Mouse (Mus musculus) frontal cortex, postnatal 36 days (tissue): ENCODE measurements around the gene Best3.

Experiments used
- DNase-seq, 2 experiments: peaks; one replicate each; pipeline ENCODE4 v3.0.0; 2022; ENCODE audit warnings: low spot score in 2 of 2

The Best3 gene

GRCm38 (mm10) chr10:116986264-116987082, at the start of gene Best3:
Gene Best3, plus strand, starts transcription at chr10:116986314.
- DNase-seq, result no peak

- DNase-seq, result no peak
These were observed 43.1 kb upstream of the Best3 start for GRCm38 (mm10) chr10:116943025-116943424.

DNA sequence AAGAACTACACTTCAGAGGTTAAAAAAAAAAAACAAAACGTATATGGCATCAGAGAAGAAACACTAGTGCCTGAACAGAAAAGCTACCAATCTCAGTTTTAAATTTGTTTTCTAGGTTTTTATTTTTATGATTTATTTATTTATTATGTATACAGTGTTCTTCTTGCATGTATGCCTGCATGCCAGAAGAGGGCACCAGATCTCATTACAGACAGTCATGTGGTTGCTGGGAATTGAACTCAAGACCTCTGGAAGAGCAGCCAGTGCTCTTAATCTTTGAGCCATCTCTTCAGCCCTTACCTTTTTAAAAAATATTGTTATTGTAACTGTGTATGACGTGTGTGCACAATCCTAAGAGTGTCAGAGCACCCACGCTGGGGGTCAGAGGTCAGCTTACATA, 42.0 kb upstream of the Best3 start:
- DNase-seq, result no peak

DNA sequence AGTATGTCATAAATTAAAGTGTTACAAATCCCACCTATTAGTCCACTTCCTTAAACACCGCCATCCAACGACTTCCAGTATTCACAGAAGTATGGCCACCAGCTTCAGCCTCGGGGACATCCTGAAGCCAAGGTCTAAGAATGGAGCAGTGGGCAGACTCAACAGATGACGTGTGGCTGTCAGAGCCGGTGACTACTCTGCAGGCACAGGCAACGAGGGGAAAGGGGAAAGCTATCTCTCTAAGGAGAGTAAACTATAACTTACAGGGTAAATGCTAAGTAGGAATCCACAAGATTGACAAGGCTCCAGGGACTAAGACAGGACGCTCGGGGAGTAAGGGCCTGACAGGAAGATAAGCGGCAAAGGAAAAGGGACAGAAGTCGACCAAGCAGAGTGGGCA, 41.2 kb upstream of the Best3 start:
- DNase-seq, result no peak

DNA sequence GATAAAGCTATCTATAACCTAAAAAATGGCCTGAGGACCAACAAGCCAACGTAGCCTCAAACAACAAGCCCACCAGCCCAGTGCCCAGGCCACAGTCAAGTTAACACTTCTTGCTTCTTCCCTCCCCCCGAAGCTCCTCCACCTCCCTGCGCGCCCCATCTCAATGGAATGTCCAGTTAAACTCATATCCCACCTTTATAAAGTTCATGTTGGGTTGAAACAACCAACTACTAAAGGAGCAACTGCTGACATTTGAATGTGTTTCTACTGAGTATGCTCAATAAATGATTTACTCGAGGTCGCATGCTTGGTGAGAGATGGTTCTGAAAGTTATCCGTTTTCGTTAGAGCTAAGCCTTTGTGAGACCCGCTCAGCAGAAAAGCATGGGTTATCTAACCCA, 37.7 kb upstream of the Best3 start:
- no peak for DNase-seq

DNA sequence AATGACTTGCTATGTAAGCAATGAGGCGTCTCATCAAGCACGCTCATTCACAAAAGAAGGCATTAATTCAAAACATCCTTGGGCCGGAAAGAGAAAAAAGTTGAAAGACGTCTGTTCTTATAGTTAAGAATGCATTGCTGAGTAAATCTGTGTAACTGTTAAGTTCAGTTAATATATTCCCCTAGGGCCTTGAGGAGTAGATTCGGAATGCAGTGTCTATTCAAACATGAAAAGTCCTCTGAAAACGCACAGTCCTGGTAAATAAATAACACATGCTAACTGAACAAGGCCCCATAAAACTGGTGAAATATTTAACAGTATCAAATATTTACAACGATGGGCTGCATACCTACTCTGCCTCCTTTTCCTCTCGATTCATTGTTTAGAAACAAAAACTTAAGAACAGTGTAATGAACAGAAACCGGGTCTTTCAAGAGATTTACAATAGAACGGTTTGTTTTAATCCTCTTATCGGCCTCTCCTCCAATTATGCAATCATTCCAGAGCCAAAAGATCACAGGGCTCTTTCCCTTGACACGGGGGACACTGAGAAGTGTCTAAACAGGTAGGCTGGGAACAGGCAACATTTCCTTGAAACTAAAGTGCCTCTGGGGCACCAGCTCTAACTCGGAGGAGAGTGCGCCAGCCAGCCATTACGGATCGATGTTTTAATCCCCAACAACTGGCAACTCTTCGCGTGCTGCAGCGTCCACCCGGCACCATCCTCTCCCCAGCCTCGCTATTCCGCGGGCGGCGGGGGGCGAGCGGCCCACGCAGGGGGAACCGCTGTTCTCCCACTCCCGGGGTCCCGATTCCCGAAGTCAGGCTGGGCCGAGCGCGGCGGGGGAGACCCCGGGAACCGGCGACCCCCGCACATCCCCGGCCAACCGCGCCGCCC, 36.8 kb upstream of the Best3 start:
- peak in 1 of 2 experiments; percentile 30 for DNase-seq

DNA sequence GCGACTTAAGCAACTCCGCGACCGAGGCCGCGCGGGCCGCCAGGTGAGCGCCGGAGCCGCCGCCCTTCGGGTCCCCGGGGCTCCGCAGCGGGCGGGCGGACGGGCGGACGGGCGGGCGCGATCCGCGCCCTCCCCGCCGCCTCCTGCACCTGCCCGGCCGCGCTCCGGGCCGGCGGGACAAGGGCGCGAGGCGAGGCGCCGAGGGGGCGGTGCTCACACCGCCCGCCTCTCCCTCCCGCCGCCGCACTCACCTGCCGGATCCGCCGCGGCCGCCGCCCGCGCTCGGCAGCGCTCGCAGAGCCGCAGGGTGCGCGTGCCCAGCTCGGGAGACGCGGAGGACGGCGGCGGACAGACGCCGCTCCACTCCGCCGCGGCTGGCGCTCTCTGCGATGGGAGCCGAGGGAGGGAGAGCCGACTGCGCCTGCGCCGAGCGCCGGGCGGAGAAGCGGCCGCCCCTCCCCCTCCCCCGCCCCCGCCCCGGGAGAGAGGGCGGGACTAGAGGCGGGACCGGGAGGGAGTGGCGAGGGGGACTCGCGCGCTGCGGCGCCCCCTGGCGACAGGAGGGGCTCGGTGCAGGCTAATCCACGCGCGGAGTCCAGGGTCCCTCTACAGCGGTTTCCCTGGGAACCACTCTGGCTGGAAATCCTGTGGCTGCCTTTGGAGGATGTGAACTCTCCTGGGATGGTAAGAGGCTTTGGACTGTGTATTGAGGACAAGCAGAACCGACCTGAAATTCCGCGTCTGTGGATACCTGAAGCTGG, 35.9 kb upstream of the Best3 start, which contains the start of gene Rab3ip:
Rab3ip (minus strand) TSS at position 761 of the 761 bp plus-strand sequence.
- peak; percentile 89 to 92 for DNase-seq

GRCm38 (mm10) chr10:116950886-116951285, 35.2 kb upstream of the Best3 start:
- no peak for DNase-seq

- no peak for DNase-seq
These were observed 30.9 kb upstream of the Best3 start for GRCm38 (mm10) chr10:116955191-116955590.

DNA sequence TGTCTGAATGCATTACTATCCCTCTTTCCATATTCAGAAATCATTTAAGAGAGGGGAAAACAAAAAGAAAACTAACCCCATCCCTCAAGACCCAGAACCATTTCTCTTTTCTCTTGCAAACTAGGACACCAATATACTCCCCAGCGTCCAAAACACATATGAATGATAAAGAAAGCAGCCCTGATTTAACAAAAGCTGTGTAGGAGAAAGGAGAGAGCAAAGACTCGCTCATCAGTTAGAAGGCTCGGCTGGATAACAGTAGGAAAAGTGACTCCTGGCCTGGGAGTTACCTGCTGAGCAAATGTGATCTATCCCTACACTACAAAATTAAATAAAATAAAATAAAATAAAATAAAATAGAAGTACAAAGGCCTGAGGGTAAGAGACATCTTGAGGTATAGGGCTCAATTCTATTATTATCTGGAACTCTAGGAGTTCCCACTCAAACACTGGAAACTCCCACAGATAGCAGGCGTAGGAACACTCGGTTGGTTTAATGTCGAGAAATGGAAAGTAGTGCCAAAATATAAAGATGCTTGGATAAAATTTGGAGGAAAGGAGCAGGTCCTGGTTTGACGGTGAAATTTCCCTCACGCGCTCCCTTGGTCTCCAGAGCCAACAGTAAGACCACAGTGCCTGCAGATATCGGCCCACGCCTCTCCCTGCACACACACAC, 29.5 kb upstream of the Best3 start:
- DNase-seq, result peak in 1 of 2 experiments; percentile 8

DNA sequence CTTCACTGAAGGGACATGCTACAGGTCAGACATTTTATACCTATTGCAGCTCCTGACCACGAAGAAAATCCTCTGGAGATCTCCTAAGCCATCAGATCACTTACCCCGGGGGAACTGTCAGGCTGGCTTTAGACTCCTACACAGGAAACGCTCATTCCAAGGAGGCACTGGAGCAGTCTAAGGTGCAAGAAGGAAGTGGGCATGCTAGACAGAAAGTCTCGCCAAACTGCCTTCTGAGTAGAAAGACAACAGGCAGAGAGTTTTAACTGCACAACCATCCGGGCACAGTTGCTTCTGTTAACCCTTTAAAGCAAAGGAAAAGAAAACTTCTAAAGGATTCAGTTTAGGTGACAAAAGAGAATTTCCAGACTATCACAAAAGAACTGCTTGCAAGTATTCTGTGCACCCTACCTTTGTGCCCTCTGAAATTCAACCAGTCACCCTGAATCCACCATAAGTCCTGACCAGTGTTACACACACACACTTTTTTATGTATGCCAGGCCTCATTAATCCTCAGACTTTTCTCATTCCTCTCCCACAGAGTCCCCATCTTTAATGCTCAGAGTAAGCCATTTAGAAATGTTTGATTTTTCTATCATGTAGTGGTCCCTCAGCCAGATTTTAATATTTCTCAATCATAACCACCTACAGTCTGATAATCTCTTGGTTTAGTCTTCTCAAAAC, 28.1 kb upstream of the Best3 start:
- no peak for DNase-seq

DNA sequence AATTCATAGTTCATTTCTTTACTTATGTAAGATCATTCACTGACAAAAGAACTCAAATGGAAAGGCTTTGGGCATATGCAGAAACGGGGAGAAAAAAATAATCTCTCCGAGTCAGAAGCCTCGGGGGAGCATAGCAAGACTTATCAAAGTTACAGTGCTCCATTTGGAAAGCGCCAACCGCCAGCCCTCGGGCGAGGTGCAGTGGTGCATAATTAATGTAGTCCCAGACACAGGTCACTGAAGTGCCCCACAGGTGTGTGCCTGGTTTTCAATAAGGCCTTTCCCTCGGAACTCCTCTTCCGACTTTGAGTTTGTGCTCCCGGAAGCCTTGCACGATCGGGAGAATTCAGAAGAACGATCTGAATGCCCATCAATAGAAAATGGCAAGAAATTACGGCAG, 24.0 kb upstream of the Best3 start:
- no peak for DNase-seq

GRCm38 (mm10) chr10:116962803-116963202, 23.3 kb upstream of the Best3 start:
- no peak for DNase-seq

GRCm38 (mm10) chr10:116964084-116964483, 22.0 kb upstream of the Best3 start:
- no peak for DNase-seq

GRCm38 (mm10) chr10:116964571-116964970, 21.5 kb upstream of the Best3 start:
- no peak for DNase-seq

- no peak for DNase-seq
These were observed 20.8 kb upstream of the Best3 start for GRCm38 (mm10) chr10:116965297-116965696.

DNA sequence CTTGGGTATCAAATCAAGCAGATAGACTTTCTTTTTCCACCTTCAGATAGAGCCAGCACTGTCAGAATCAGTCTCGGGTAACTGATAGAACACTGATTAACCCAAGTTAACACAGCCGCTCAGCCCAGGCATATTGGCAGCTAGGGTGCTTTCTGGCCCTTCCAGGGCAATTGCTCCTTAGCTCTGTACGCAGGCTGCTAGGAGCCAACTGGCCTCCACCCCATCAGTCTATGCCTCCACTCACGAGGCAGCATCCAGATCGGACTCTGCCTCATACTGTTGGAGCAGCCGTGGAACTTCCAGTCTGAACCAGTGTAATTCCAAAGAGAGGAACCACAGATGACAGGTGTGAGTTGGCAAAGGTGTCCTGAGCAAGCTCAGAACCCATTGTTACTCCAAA, 20.0 kb upstream of the Best3 start:
- DNase-seq, result no peak

GRCm38 (mm10) chr10:116968741-116969140, 17.4 kb upstream of the Best3 start:
- DNase-seq, result no peak

- DNase-seq, result no peak
These were observed 13.6 kb upstream of the Best3 start, which contains the start of gene Gm10271 for GRCm38 (mm10) chr10:116972509-116972908. Gene Gm10271, minus strand, starts transcription at chr10:116972609.

DNA sequence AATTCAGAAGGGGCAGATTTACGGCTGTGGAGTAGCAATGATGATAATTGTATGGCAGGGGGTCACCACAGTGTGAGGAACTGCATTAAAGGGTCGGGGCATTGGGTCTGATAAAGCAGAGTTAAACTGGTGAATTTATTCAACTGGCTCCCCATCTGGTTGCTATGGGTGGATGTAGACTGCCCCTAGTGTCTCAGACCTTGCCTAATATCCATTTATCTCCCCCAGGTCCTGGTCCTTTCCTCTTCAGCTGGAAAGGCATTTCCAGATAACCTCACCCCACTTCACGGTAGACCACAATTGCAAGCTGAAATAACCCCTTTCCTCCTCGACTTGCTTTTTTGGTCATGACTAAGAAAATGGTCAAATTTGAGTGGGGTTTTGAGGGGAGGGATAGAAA, 8.7 kb upstream of the Best3 start:
- no peak for DNase-seq

DNA sequence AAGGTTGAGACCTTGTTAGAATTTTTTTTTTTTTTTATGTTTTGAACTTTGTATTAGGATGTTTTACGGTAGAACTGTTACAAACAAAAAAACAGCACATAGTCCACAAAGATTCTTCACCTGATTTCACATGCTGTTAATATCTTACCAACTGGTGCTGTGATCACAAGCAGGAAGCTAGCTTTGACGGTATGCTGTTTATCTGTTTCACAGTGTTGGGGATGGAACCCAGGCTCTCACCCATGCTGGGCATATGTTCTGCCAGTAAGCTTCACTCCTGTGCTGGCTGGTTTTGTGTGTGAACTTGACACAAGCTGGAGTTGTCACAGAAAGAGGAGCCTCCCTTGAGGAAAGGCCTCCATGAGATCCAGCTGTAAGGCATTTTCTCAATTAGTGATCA, 8.3 kb upstream of the Best3 start:
- no peak for DNase-seq
